Mouse (Mus musculus): ENCODE measurements around the gene Rab37. TPM values are rescaled to one million over a fixed set of nuclear protein-coding genes. Genes with fewer than 3 reads are reported as not detected.

Gene Rab37
- polyA plus RNA-seq, 1 experiment from 2014 or later, result 2.3 TPM

DNA sequence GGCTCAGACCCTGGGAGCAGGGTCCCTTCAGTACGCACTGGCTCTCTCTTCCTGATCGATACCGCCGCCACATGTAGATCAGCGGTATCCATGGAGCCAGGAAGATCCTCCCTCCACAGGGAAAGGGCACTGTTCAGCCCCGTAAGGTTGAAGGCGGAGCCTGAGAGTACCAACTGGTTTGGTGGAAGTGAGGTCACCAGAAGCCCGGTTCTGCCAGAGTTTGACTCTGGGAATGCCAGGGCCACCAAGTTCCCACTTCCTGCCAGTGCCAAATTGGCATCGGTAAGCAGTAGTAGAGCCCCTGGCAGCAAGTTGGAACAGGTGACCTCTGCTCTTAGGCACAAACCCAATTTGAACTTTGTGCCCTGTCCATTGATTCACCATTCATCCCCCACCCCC is 73.7 kb downstream of the Rab37 start:
- H3K36me3 ChIP-seq (ENCODE audit: control insufficient read depth, insufficient read depth, low read length), result no peaks in the 10 kb centered on the region
- peak overlapping the region; percentile 65 for H3K27ac ChIP-seq (ENCODE audit: low read length)
- peak overlapping the region; percentile 82 for H3K4me3 ChIP-seq (replicated peaks; ENCODE audit: low read length)
- peaks cover 28% of the 10 kb centered on the region for H3K4me1 ChIP-seq (ENCODE audit: control insufficient read depth, insufficient read depth, low read length)
- peak overlapping the region; percentile 91 for H3K4me2 ChIP-seq (ENCODE audit: low read depth, low read length)
- peak; percentile 14; the same call in 1 of the 2 replicates for ATAC-seq (ENCODE audit: insufficient read depth, low FRiP score)
- H3K9ac ChIP-seq (ENCODE audit: low read length), result peak overlapping the region; percentile 82
- WGBS, result 2% methylated on average over 9 of the region's 9 CpGs
- H3K27me3 ChIP-seq (ENCODE audit: control insufficient read depth, insufficient read depth, low read length), result no peaks in the 10 kb centered on the region
- no peaks in the 10 kb centered on the region for H3K9me3 ChIP-seq (replicated peaks; ENCODE audit: control insufficient read depth, low read length)

DNA sequence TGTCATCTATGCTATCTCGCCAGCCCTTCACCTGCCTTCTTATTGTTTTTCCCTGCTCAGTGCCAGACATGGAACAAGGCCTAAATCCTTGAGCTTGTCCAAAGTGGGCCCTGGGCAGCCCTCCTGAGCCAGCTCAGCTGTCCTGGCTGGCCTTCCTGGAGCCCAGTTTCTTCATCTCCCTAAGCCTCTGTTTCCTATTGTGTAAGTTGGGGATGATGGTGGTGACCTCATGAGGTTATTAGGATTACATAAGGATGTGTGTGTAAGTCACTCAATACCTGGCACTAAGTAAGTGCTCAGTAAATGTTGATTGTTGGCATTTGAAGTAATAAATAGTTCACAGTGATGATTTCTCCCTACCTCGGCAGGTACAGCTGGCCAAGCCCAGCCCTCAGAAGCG is 75.5 kb downstream of the Rab37 start:
- no peak for ATAC-seq (ENCODE audit: insufficient read depth, low FRiP score)
- Histone ChIP-seq H3K36me3 (ENCODE audit: control insufficient read depth, insufficient read depth, low read length) (no peaks in the 10 kb centered on the region), H3K4me2 (ENCODE audit: low read depth, low read length) (no peak overlapping the region), H3K4me1 (ENCODE audit: control insufficient read depth, insufficient read depth, low read length) (peaks cover 27% of the 10 kb centered on the region), H3K27ac (ENCODE audit: low read length) (no peak overlapping the region), H3K27me3 (ENCODE audit: control insufficient read depth, insufficient read depth, low read length) (no peaks in the 10 kb centered on the region), H3K4me3 (replicated peaks; ENCODE audit: low read length) (no peak overlapping the region), H3K9ac (ENCODE audit: low read length) (no peak overlapping the region), H3K9me3 (replicated peaks; ENCODE audit: control insufficient read depth, low read length) (no peaks in the 10 kb centered on the region)
- 76% methylated on average over 3 of the region's 3 CpGs for WGBS

DNA sequence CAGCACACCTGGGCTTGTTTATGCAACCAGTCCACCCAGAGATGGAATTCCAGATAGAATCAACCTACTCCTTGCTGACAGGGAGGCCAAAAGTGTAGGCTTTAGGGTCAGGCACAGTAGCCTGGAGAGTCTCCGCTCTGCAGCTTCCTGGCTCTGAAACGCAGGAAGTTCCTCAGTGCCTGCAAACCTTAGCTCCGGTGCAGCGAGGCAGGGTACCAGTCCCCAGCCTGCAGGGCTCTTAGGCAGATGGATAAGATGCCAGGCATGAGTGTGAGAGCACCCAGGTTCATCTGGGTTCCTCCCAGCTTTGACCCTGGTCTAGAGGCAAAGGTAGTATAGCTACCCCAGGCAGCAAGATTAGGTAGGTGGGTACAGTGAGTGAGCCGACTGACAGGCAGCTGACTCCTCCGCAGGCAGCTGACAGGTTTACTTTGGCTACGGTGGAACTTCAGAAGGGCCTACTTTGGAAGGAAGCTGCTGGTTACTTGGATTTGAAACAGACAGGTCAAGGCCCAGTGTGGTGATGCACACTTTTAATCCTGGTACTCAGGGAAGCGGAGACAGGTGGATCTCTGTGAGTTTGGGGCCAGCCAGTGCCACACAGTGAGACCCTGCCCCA is 76.5 kb downstream of the Rab37 start:
- H3K4me1 ChIP-seq (ENCODE audit: control insufficient read depth, insufficient read depth, low read length), result peaks cover 27% of the 10 kb centered on the region
- peak overlapping the region; percentile 5; the same call in 1 of the 2 replicates for H3K4me2 ChIP-seq (ENCODE audit: low read depth, low read length)
- no peaks in the 10 kb centered on the region for H3K9me3 ChIP-seq (replicated peaks; ENCODE audit: control insufficient read depth, low read length)
- no peak overlapping the region for H3K27ac ChIP-seq (ENCODE audit: low read length)
- no peaks in the 10 kb centered on the region for H3K36me3 ChIP-seq (ENCODE audit: control insufficient read depth, insufficient read depth, low read length)
- H3K9ac ChIP-seq (ENCODE audit: low read length), result no peak overlapping the region
- no peaks in the 10 kb centered on the region for H3K27me3 ChIP-seq (ENCODE audit: control insufficient read depth, insufficient read depth, low read length)
- WGBS, result 68% methylated on average over 8 of the region's 8 CpGs
- no peak for ATAC-seq (ENCODE audit: insufficient read depth, low FRiP score)
- no peak overlapping the region for H3K4me3 ChIP-seq (replicated peaks; ENCODE audit: low read length)

DNA sequence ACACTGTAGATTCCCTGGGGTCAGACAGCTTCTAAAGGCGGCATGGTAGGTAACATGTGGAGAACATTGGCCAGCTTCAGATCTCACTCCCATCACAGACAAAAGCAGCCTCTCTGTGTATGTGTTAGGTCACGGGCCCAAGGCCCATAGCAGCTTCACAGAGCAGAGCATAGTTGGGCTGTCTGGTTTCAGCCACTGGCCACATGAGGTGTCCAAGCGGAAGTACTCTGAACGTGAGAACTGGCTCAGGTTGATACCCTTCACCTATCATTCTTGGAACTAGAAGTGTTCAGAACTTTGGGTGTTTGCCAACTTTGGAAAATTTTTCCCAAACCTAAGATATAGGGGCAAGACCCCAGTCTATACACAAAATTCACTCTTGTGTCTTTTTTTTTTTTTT is 78.2 kb downstream of the Rab37 start:
- no peak overlapping the region for H3K4me2 ChIP-seq (ENCODE audit: low read depth, low read length)
- no peak overlapping the region for H3K9ac ChIP-seq (ENCODE audit: low read length)
- no peak for ATAC-seq (ENCODE audit: insufficient read depth, low FRiP score)
- no peak overlapping the region for H3K4me3 ChIP-seq (replicated peaks; ENCODE audit: low read length)
- no peaks in the 10 kb centered on the region for H3K27me3 ChIP-seq (ENCODE audit: control insufficient read depth, insufficient read depth, low read length)
- WGBS, result 90% methylated on average over 4 of the region's 4 CpGs
- no peaks in the 10 kb centered on the region for H3K36me3 ChIP-seq (ENCODE audit: control insufficient read depth, insufficient read depth, low read length)
- no peaks in the 10 kb centered on the region for H3K9me3 ChIP-seq (replicated peaks; ENCODE audit: control insufficient read depth, low read length)
- H3K4me1 ChIP-seq (ENCODE audit: control insufficient read depth, insufficient read depth, low read length), result peaks cover 37% of the 10 kb centered on the region
- no peak overlapping the region for H3K27ac ChIP-seq (ENCODE audit: low read length)

DNA sequence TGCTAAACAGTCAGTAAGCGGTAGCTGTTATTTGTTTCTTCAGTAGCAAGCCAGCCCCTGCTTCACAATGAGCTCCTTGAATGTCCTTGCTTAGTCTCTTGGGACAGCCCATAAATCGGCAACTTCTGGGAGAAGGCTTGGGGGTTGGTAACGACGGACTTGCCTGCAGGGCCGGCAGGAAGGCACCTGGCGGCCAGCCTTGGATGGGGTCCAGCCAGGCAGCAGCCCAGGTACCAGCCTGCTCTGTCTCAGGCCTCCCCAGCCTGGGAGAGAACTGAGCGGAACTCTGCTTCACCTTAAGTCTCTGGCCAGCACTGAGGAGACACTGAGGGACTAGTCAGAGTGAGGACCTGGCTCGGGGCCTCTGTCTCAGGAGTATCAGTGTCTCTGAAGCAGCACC is 79.9 kb downstream of the Rab37 start:
- Histone ChIP-seq H3K27ac (ENCODE audit: low read length) (no peak overlapping the region), H3K9ac (ENCODE audit: low read length) (no peak overlapping the region), H3K36me3 (ENCODE audit: control insufficient read depth, insufficient read depth, low read length) (no peaks in the 10 kb centered on the region), H3K4me3 (replicated peaks; ENCODE audit: low read length) (no peak overlapping the region), H3K4me1 (ENCODE audit: control insufficient read depth, insufficient read depth, low read length) (peaks cover 42% of the 10 kb centered on the region), H3K27me3 (ENCODE audit: control insufficient read depth, insufficient read depth, low read length) (no peaks in the 10 kb centered on the region), H3K4me2 (ENCODE audit: low read depth, low read length) (no peak overlapping the region), H3K9me3 (replicated peaks; ENCODE audit: control insufficient read depth, low read length) (no peaks in the 10 kb centered on the region)
- ATAC-seq (ENCODE audit: insufficient read depth, low FRiP score), result no peak
- 44% methylated on average over 8 of the region's 8 CpGs for WGBS

DNA sequence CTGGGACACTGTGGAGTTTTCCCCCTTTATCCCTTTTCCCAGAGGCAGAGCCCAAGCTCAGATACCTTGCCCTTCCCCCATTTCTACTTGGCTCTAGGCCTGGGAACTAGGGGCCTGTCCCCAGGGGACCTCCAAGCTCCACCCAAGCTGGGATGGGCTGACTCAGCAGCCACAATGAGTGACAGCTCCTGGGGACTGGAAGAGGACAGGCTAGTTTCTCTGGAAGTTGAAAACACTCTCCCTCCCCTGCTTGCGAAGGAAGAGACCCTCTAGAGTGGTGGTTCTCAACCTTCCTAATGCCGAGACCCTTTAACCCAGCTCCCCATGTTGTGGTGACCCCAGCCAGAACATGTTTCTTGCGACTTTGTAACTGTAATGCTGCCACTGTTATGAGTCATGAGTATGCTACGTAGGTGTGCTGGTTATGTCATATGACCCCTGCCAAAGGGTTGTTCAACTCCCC is 81.6 kb downstream of the Rab37 start:
- Histone ChIP-seq H3K36me3 (ENCODE audit: control insufficient read depth, insufficient read depth, low read length) (no peaks in the 10 kb centered on the region), H3K9me3 (replicated peaks; ENCODE audit: control insufficient read depth, low read length) (no peaks in the 10 kb centered on the region), H3K27ac (ENCODE audit: low read length) (peak overlapping the region; percentile 89), H3K27me3 (ENCODE audit: control insufficient read depth, insufficient read depth, low read length) (no peaks in the 10 kb centered on the region), H3K4me3 (replicated peaks; ENCODE audit: low read length) (no peak overlapping the region), H3K4me2 (ENCODE audit: low read depth, low read length) (peak overlapping the region; percentile 40), H3K9ac (ENCODE audit: low read length) (peak overlapping the region; percentile 44; the same call in 1 of the 2 replicates), H3K4me1 (ENCODE audit: control insufficient read depth, insufficient read depth, low read length) (peaks cover 60% of the 10 kb centered on the region)
- 41% methylated on average over 4 of the region's 4 CpGs for WGBS
- peak; percentile 58; the same call in 1 of the 2 replicates for ATAC-seq (ENCODE audit: insufficient read depth, low FRiP score)

DNA sequence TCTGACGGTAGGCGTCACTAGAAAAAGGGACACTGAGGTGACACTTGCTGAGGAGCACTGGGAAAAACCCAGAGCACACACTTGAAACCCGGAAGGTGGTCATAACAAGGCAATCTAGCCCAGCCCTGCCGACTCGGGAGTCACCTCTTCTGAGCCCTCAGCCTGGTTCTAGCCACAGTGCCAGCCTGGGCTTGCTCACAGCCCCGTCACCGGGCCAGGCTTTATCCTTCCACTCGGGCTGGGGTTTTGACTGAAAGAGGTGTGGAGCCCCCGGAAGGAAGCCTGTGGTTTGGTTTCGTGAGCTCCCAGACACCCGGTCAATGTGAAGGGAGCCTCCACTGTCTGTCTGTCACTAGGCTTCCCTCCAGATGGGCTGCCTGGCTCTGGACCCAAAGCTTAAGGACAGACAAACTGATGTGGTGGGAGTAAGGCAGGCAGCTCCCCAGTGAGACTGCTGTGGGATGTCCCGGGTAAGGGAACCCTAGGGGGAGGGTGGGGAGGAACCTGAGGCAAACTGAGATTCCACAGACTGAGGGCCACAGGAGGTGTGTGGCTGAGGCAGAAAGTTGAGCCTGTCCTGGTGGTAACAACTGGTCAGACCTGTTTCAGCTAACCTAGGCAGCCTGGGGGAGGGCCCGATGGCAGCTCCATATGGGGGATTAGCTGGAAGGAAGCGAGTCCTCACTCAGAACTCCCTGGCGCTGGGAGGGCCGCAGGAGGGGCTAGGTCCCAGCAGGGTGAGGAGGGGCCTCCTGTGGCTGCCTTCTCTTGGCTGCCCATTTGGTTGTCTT is 82.5 kb downstream of the Rab37 start:
- Histone ChIP-seq H3K4me2 (ENCODE audit: low read depth, low read length) (peak overlapping the region; percentile 40), H3K4me3 (replicated peaks; ENCODE audit: low read length) (peak overlapping the region; percentile 1; the same call in 1 of the 2 replicates), H3K27ac (ENCODE audit: low read length) (peak overlapping the region; percentile 89), H3K4me1 (ENCODE audit: control insufficient read depth, insufficient read depth, low read length) (peaks cover 63% of the 10 kb centered on the region), H3K9me3 (replicated peaks; ENCODE audit: control insufficient read depth, low read length) (no peaks in the 10 kb centered on the region), H3K9ac (ENCODE audit: low read length) (peak overlapping the region; percentile 57), H3K27me3 (ENCODE audit: control insufficient read depth, insufficient read depth, low read length) (no peaks in the 10 kb centered on the region), H3K36me3 (ENCODE audit: control insufficient read depth, insufficient read depth, low read length) (no peaks in the 10 kb centered on the region)
- WGBS, result 19% methylated on average over 16 of the region's 16 CpGs
- peak; percentile 61; the same call in 1 of the 2 replicates for ATAC-seq (ENCODE audit: insufficient read depth, low FRiP score)

DNA sequence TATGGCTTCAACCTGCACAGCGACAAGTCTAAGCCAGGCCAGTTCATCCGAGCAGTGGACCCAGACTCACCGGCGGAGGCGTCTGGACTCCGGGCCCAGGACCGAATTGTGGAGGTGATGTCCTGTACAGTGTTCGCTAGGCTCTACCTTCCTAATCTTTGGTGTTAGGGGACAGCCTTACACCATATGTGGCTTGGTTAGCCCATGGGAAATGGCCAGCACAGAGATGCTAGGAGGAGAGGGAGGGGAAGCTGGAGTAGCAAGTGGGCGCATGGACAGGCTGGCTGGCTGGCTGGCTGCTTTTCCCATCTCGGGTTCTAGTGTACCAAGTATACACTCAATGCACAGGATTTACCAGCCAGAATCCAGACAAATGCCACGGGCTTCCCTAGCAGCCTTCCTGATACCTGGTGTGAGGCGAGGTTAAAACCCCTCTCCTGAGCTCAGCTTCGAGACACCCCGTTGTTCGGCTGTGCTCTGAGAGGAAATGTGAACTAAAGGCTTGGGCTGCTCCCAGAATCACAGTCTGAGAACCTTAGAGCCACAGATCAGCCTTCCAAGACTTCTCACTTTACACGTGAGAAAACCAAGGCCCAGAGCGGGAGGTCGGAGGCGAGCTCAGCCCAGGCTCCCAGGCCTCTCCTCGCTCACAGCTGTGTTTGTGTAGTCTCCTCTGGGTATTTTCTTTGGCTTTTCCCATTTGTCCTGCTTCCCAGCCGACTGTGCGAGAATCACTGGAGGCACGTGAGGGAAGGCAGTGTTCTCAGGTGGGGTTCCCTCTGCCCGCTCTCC is 85.4 kb downstream of the Rab37 start:
- H3K36me3 ChIP-seq (ENCODE audit: control insufficient read depth, insufficient read depth, low read length), result no peaks in the 10 kb centered on the region
- no peak for ATAC-seq (ENCODE audit: insufficient read depth, low FRiP score)
- no peaks in the 10 kb centered on the region for H3K9me3 ChIP-seq (replicated peaks; ENCODE audit: control insufficient read depth, low read length)
- H3K4me1 ChIP-seq (ENCODE audit: control insufficient read depth, insufficient read depth, low read length), result peaks cover 67% of the 10 kb centered on the region
- no peaks in the 10 kb centered on the region for H3K27me3 ChIP-seq (ENCODE audit: control insufficient read depth, insufficient read depth, low read length)
- 58% methylated on average over 24 of the region's 24 CpGs for WGBS
- 0 out of 2 replicates have a peak overlapping the region, but pooled peaks have one; percentile 32 for H3K9ac ChIP-seq (ENCODE audit: low read length)
- H3K4me3 ChIP-seq (replicated peaks; ENCODE audit: low read length), result no peak overlapping the region
- H3K4me2 ChIP-seq (ENCODE audit: low read depth, low read length), result no peak overlapping the region
- peak overlapping the region; percentile 76 for H3K27ac ChIP-seq (ENCODE audit: low read length)

Data from stomach, embryonic 16.5 days (tissue).